Mouse (Mus musculus): ENCODE data around the gene Gm20820. TPM values are rescaled to one million over a fixed set of nuclear protein-coding genes. Genes with fewer than 3 reads are reported as not detected.
"Not testable (repeated sequence)": the region's sequence is repeated elsewhere in the genome, so short reads cannot be mapped to it uniquely, and the experiment has no call there.

Gm20820 gene
- not detected in 2 replicates for polyA plus RNA-seq (2016; fragmentation: Nextera tagmentation; extraction: Ambion mirVana)

- not testable (repeated sequence) for H3K36me3 ChIP-seq; H3K27me3 ChIP-seq; ATAC-seq (ENCODE audit: low FRiP score); H3K27ac ChIP-seq; H3K9me3 ChIP-seq (replicated peaks); H3K4me1 ChIP-seq; H3K4me2 ChIP-seq (replicated peaks); H3K9ac ChIP-seq; H3K4me3 ChIP-seq
- WGBS, result no CpG with 5 or more reads among the region's 6 CpGs
These were observed at the start of gene Gm20820 for GRCm38 (mm10) chrY:86061472-86061871. Gm20820 (plus strand) TSS chrY:86061772.
